Mouse (Mus musculus): ENCODE data around the gene Lrrc8e.

Lrrc8e gene

GRCm38 (mm10) chr8:4226739-4227347, at the start of gene Lrrc8e:
Lrrc8e (plus strand) TSS chr8:4226827.
- DNase-seq (ENCODE audit: extremely low spot score, low spot score) = no peak

GRCm38 (mm10) chr8:4183409-4183808, 43.2 kb upstream of the Lrrc8e start:
- no peak for DNase-seq (ENCODE audit: extremely low spot score, low spot score)

GRCm38 (mm10) chr8:4186151-4186550, 40.5 kb upstream of the Lrrc8e start:
- DNase-seq (ENCODE audit: extremely low spot score, low spot score) = no peak

- no peak for DNase-seq (ENCODE audit: extremely low spot score, low spot score)
These were observed 38.0 kb upstream of the Lrrc8e start for GRCm38 (mm10) chr8:4188605-4189004.

GRCm38 (mm10) chr8:4189031-4189722, 37.5 kb upstream of the Lrrc8e start:
- no peak for DNase-seq (ENCODE audit: extremely low spot score, low spot score)

- DNase-seq (ENCODE audit: extremely low spot score, low spot score) = no peak
These were observed 34.3 kb upstream of the Lrrc8e start for GRCm38 (mm10) chr8:4192305-4192704.

- peak; percentile 88 for DNase-seq (ENCODE audit: extremely low spot score, low spot score)
These were observed 33.6 kb upstream of the Lrrc8e start for GRCm38 (mm10) chr8:4192807-4193587.

GRCm38 (mm10) chr8:4193588-4193894, 33.1 kb upstream of the Lrrc8e start:
- DNase-seq (ENCODE audit: extremely low spot score, low spot score) = no peak

GRCm38 (mm10) chr8:4201321-4201720, 25.3 kb upstream of the Lrrc8e start:
- DNase-seq (ENCODE audit: extremely low spot score, low spot score) = no peak

- DNase-seq (ENCODE audit: extremely low spot score, low spot score) = peak; percentile 37
These were observed 21.1 kb upstream of the Lrrc8e start for GRCm38 (mm10) chr8:4205246-4206123.

GRCm38 (mm10) chr8:4206182-4207015, 20.2 kb upstream of the Lrrc8e start:
- peak; percentile 27 for DNase-seq (ENCODE audit: extremely low spot score, low spot score)

- no peak for DNase-seq (ENCODE audit: extremely low spot score, low spot score)
These were observed 19.6 kb upstream of the Lrrc8e start for GRCm38 (mm10) chr8:4207016-4207350.

- no peak for DNase-seq (ENCODE audit: extremely low spot score, low spot score)
These were observed 15.5 kb upstream of the Lrrc8e start for GRCm38 (mm10) chr8:4211097-4211496.

GRCm38 (mm10) chr8:4212809-4213209, 13.8 kb upstream of the Lrrc8e start:
- DNase-seq (ENCODE audit: extremely low spot score, low spot score) = no peak

GRCm38 (mm10) chr8:4213210-4214005, 13.2 kb upstream of the Lrrc8e start:
- DNase-seq (ENCODE audit: extremely low spot score, low spot score) = peak; percentile 58

GRCm38 (mm10) chr8:4214006-4214980, 12.3 kb upstream of the Lrrc8e start:
- peak; percentile 48 for DNase-seq (ENCODE audit: extremely low spot score, low spot score)

- DNase-seq (ENCODE audit: extremely low spot score, low spot score) = peak; percentile 39
These were observed 10.3 kb upstream of the Lrrc8e start for GRCm38 (mm10) chr8:4216296-4216695.

GRCm38 (mm10) chr8:4216791-4217621, 9.6 kb upstream of the Lrrc8e start, which contains the start of gene Prr36:
Prr36 (minus strand) TSS chr8:4217459.
- peak; percentile 72 for DNase-seq (ENCODE audit: extremely low spot score, low spot score)
